Mouse (Mus musculus) embryonic fibroblast, embryonic 13.5 days (primary cell): ENCODE measurements around the gene Cyp8b1.

Experiments
- CTCF ChIP-seq: IDR thresholded peaks from 2 replicates; pipeline ENCODE4 v1.5.1; 2011; ENCODE audit warnings: mild to moderate bottlenecking, control low read depth, low read length, moderate library complexity, borderline replicate concordance; ENCODE audit not compliant: insufficient read depth
- POLR2A ChIP-seq: IDR thresholded peaks from 2 replicates; pipeline ENCODE4 v1.6.1; 2011; ENCODE audit warnings: low read depth, mild to moderate bottlenecking, control low read depth, low read length, moderate library complexity

DNA sequence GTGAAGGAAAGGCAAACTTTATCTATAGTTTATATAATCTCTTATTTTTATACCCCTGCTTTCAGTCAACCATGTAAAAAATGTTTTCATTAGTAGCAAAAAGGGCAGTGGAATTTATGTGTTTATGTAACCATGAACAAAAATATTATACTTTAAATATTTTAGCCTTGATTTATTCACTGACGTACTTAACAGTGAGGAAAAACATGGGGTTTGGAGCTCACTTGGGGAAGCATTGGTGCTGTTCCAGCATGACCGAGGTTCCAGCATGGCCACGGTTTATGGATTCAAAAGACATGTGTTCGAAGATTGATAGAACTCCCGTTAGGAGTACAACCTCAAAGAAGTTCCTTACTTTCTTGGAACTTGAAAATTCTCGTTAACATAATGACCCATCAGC is 47.9 kb downstream of the Cyp8b1 start:
- TF ChIP-seq POLR2A = no peak
- TF ChIP-seq CTCF = no peak
